Mouse (Mus musculus) frontal cortex, postnatal 36 days (tissue): ENCODE data around the gene Gng5.

Experiments
- DNase-seq, 2 experiments: peaks; one replicate each; pipeline ENCODE4 v3.0.0; 2022; ENCODE audit warnings: low spot score in 2 of 2

The Gng5 gene

GRCm38 (mm10) chr3:146499431-146500002 lies at the start of gene Gng5, which contains the start of gene Spata1:
Gng5 (plus strand) TSS chr3:146499807.
Spata1 (minus strand) TSS chr3:146499753.
- DNase-seq = peak; percentile 52 to 55

GRCm38 (mm10) chr3:146450371-146450841 lies 49.2 kb upstream of the Gng5 start:
- DNase-seq = peak; percentile 92 to 93

GRCm38 (mm10) chr3:146451375-146451774 lies 48.2 kb upstream of the Gng5 start:
- DNase-seq = no peak

GRCm38 (mm10) chr3:146462939-146463338 lies 36.7 kb upstream of the Gng5 start:
- no peak for DNase-seq

GRCm38 (mm10) chr3:146469226-146469625 lies 30.4 kb upstream of the Gng5 start:
- DNase-seq = no peak

- DNase-seq = no peak
Observed at GRCm38 (mm10) chr3:146472657-146473056, 26.9 kb upstream of the Gng5 start.

- DNase-seq = no peak
Observed at GRCm38 (mm10) chr3:146473741-146474140, 25.9 kb upstream of the Gng5 start.

GRCm38 (mm10) chr3:146474428-146474827 lies 25.2 kb upstream of the Gng5 start:
- no peak for DNase-seq

GRCm38 (mm10) chr3:146482044-146482443 lies 17.6 kb upstream of the Gng5 start:
- no peak for DNase-seq

GRCm38 (mm10) chr3:146486464-146486863 lies 13.1 kb upstream of the Gng5 start:
- DNase-seq = no peak

- no peak for DNase-seq
Observed at GRCm38 (mm10) chr3:146494941-146495340, 4.7 kb upstream of the Gng5 start.

GRCm38 (mm10) chr3:146498989-146499388 lies 618 bp upstream of the Gng5 start:
- DNase-seq = no peak

GRCm38 (mm10) chr3:146500003-146500809 lies 599 bp downstream of the Gng5 start:
- DNase-seq = peak in 1 of 2 experiments; percentile 12

GRCm38 (mm10) chr3:146500810-146501201 lies 1.2 kb downstream of the Gng5 start:
- no peak for DNase-seq

- no peak for DNase-seq
Observed at GRCm38 (mm10) chr3:146501601-146502123, 2.1 kb downstream of the Gng5 start.

- DNase-seq = no peak
Observed at GRCm38 (mm10) chr3:146506711-146507110, 7.1 kb downstream of the Gng5 start.

- peak in 1 of 2 experiments; percentile 50 for DNase-seq
Observed at GRCm38 (mm10) chr3:146520226-146520797, 20.7 kb downstream of the Gng5 start.

- DNase-seq = peak; percentile 92 to 95
Observed at GRCm38 (mm10) chr3:146520798-146521651, 21.4 kb downstream of the Gng5 start, which contains the start of gene Rpf1. Rpf1 (minus strand) TSS chr3:146521429.

GRCm38 (mm10) chr3:146521652-146522020 lies 22.0 kb downstream of the Gng5 start:
- no peak for DNase-seq

GRCm38 (mm10) chr3:146528335-146528734 lies 28.7 kb downstream of the Gng5 start:
- no peak for DNase-seq

GRCm38 (mm10) chr3:146534986-146535385 lies 35.4 kb downstream of the Gng5 start:
- DNase-seq = no peak
